Mouse (Mus musculus) kidney, adult 8-10 months (tissue): ENCODE measurements at regions not wholly inside any gene's neighbourhood (a gene's known extent, or its start where the extent isn't known, plus 50 kb on each side); places are given as distances from the start of the nearest gene placed in this dataset.

Experiments used
- DNase-seq, 2 experiments: peaks; one replicate each; pipeline ENCODE4 v3.0.0; 2022

GRCm38 (mm10) chr10:117540112-117540594 is 89.1 kb upstream of the Cpm start:
- DNase-seq = no peak

GRCm38 (mm10) chr10:117539532-117539931 is 89.8 kb upstream of the Cpm start:
- DNase-seq = no peak

DNA sequence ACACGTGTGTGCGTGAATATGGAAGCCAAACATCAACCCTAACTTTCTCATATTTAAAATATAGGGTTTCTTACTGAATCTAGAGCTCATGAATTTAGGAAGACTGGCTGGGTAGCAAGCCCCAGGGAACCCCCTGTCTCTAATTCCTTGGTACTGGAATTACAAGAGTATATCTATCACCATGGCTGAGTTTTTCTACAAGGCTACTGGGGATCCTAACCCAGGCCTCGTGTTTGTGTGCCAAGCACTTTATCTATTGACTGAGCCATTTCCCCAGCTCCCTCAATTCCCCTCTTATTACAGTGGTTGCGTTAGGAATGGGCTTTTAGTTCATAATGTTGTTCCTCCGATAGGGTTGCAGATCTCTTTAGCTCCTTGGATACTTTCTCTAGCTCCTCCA is 90.6 kb upstream of the Cpm start:
- DNase-seq = no peak

- no peak for DNase-seq
Observed at GRCm38 (mm10) chr10:117536769-117537599, 92.3 kb upstream of the Cpm start.

- DNase-seq = no peak
Observed at GRCm38 (mm10) chr10:117535843-117536242, 93.5 kb upstream of the Cpm start.

DNA sequence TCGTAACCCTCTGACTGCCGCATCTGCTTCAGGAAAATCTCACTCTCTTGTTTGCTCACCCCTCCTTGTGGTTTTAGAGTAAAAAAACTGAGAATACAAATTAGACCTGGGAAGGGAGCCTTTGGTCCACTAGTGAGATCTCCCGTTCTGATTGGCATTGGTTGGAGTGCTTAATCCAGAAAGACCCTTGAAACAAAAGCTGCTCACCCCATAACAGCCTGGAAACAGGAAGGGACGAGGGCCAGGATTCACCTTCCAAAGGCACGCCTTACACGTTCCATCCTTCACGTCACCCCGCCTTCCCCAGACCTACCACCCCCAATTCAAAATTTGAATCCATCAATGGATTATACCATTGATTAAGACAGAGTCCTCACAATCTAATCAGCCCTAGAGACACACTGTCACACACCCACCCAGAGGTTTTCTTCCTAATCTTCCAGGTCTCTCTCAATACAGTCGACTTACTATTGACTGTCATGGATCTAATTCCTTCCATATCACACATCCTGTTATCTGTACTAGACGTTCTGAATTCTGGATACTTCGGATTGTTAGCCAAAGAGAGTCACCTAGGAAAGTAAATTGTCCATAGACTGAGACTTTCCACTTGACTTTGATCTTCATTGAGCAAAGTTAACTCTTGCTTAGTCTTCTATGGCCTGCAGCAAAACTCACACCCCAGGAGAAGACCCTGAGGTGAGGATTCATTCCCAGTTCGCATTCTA is 94.1 kb upstream of the Cpm start:
- DNase-seq = no peak

DNA sequence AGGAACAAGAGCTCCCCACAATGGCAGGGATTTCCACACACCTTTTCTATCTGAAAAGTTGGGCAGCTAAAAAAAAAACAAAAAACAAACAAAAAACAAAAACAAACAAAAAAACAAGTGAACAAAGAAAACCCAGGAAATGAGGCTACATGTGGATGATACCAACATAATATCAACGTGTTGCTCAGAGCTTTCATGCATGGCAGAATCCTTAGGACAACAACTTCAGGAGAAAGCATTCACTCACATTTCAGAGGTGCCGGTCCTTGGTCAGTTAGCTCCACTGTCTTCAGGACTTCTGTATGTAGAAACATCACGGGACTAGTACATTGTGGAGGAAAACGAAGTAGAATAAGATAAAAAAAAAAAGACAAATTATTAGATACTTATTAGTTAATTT is 94.8 kb upstream of the Cpm start:
- no peak for DNase-seq

- no peak for DNase-seq
Observed at GRCm38 (mm10) chr10:117533541-117534386, 95.5 kb upstream of the Cpm start.

DNA sequence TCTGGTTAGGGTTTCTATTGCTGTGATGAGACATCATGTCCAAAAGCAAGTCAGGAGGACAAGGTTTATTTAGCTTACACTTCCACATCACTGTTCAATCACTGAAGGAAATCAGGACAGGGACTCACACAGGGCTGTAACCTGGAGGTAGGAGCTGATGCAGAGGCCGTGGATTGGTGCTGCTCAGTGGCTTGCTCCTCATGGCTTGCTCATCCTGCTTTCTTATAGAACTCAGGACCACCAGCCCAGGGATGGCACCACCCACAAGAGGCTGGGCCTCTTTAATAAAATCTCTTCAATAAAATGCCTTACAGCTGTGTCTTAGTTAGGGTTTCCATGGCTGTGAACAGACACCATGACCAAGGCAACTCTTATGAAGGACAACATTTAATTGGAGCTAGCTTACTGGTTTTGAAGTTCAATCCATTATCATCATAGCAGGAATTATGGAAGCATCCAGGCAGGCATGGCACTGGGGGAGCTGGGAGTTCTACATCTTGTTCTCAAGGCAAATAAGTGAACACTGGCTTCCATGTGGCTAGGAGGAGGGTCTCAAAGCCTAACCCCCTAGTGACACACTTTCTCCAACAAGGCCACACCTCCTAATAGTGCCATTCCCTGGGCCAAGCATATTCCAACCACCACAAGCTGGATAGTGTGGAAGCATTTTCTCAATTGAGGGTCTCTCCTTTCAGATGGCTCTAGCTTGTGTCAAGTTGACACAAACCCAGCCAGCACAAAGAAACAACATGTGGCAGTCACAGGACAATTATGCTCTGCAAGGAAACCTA is 96.4 kb upstream of the Cpm start:
- DNase-seq = no peak

GRCm38 (mm10) chr10:117531798-117532747 is 97.2 kb upstream of the Cpm start:
- DNase-seq = no peak

GRCm38 (mm10) chr10:117530859-117531602 is 98.3 kb upstream of the Cpm start:
- no peak for DNase-seq

- DNase-seq = no peak
Observed at GRCm38 (mm10) chr10:117530007-117530858, 99.1 kb upstream of the Cpm start.

- DNase-seq = no peak
Observed at GRCm38 (mm10) chr10:117529269-117530006, 99.9 kb upstream of the Cpm start.

GRCm38 (mm10) chr10:117528575-117529268 is 100.6 kb upstream of the Cpm start:
- no peak for DNase-seq

- DNase-seq = no peak
Observed at GRCm38 (mm10) chr10:117527979-117528378, 101.3 kb upstream of the Cpm start.

- no peak for DNase-seq
Observed at GRCm38 (mm10) chr10:117527243-117527642, 102.1 kb upstream of the Cpm start.

DNA sequence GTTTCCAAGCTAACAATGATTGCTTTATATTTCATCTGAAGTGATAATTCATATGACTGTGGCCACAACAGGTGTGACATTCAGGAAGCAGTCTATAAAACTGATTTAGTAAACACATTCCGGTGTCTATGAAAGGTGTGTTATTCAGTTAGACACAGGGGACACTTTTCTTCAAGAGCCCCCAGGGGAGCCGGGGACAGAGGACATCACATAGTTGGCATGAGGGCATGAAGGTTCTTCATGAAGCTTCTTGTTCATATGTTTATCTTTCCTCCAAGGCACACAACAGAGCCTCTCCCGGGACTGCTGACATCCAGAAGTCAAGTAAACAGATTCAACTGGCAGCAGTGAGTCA is 102.5 kb upstream of the Cpm start:
- DNase-seq = no peak
